In genomic region chr12:117265211-117265610, GRCm38 (mm10) we compare ENCODE assay signal across 26 mouse cellular contexts.
A peak's percentile ranks its signal among the peaks of the same experiment; 100 is the strongest.
DNase-seq lines count a peak whose midpoint lies in the region; ATAC-seq lines count a peak whose summit lies in the region.
"Had no signal": no experiment of that assay in that cellular context is flagged by ENCODE, and none has a peak within 500 bp of the region (broad histone marks: within the 10 kb centered on the region; RNA-seq: fewer than 3 reads in every experiment).

No protein-coding gene starts in this region.

- intact Hi-C loops in gastrocnemius, postnatal 36 days (cut with DNase I), result no loop called here

- no peak for ATAC-seq in hindbrain, embryonic 12.5 days (ENCODE audit: low FRiP score)
- ATAC-seq in hindbrain, embryonic 14.5 days (ENCODE audit: low FRiP score), result no peak
- peak; percentile 36; the same call in 1 of the 2 replicates for ATAC-seq in midbrain, embryonic 12.5 days (ENCODE audit: low FRiP score, low read depth)
- ATAC-seq: activated CD4-positive, CD25-positive, alpha-beta regulatory T cell, adult 4 months; forebrain, postnatal 0 days; inflammation-experienced regulatory T-cells, adult 6 months had no signal

- H3K4me1 ChIP-seq in hindbrain, embryonic 12.5 days, result peaks cover 22% of the 10 kb centered on the region
- peaks cover 16% of the 10 kb centered on the region; the same call in 1 of the 2 replicates for H3K4me1 ChIP-seq in hindbrain, embryonic 14.5 days (replicated peaks; ENCODE audit: control insufficient read depth, insufficient read depth, low read length)
- H3K4me1 ChIP-seq in midbrain, embryonic 12.5 days, result peaks cover 49% of the 10 kb centered on the region
- H3K4me1 ChIP-seq: limb, embryonic 15.5 days; megakaryocyte, embryonic 14.5 days; stomach, embryonic 15.5 days had no signal

- no peaks in the 10 kb centered on the region for H3K9me3 ChIP-seq in hindbrain, embryonic 12.5 days (replicated peaks)
- H3K9me3 ChIP-seq in hindbrain, embryonic 14.5 days (ENCODE audit: control insufficient read depth, low read length), result no peaks in the 10 kb centered on the region
- no peaks in the 10 kb centered on the region for H3K9me3 ChIP-seq in midbrain, embryonic 12.5 days
- H3K9me3 ChIP-seq: limb, embryonic 15.5 days; megakaryocyte, embryonic 14.5 days; neural tube, embryonic 15.5 days; stomach, embryonic 15.5 days had no signal

- peaks cover 5% of the 10 kb centered on the region; the same call in 1 of the 2 replicates for H3K36me3 ChIP-seq in hindbrain, embryonic 12.5 days
- H3K36me3 ChIP-seq in hindbrain, embryonic 14.5 days (replicated peaks; ENCODE audit: control insufficient read depth, insufficient read depth), result no peaks in the 10 kb centered on the region
- H3K36me3 ChIP-seq in midbrain, embryonic 12.5 days, result peaks cover 54% of the 10 kb centered on the region
- H3K36me3 ChIP-seq: limb, embryonic 15.5 days; neural tube, embryonic 15.5 days; stomach, embryonic 15.5 days had no signal

- no peak overlapping the region for H3K4me3 ChIP-seq in hindbrain, embryonic 12.5 days
- H3K4me3 ChIP-seq in hindbrain, embryonic 14.5 days (replicated peaks; ENCODE audit: low read length), result no peak overlapping the region
- no peak overlapping the region for H3K4me3 ChIP-seq in midbrain, embryonic 12.5 days
- H3K4me3 ChIP-seq: left cerebral cortex, adult 2 months; limb, embryonic 15.5 days; megakaryocyte, embryonic 14.5 days; myocyte; neural tube, embryonic 15.5 days; stomach, embryonic 15.5 days had no signal

- H3K27me3 ChIP-seq in hindbrain, embryonic 12.5 days, result no peaks in the 10 kb centered on the region
- no peaks in the 10 kb centered on the region for H3K27me3 ChIP-seq in hindbrain, embryonic 14.5 days (ENCODE audit: control insufficient read depth, insufficient read depth, low read length)
- H3K27me3 ChIP-seq in midbrain, embryonic 12.5 days, result no peaks in the 10 kb centered on the region
- H3K27me3 ChIP-seq: limb, embryonic 15.5 days; megakaryocyte, embryonic 14.5 days; neural tube, embryonic 15.5 days; stomach, embryonic 15.5 days had no signal

- 0 out of 2 replicates have a peak overlapping the region, but pooled peaks have one; percentile 23 for H3K27ac ChIP-seq in hindbrain, embryonic 12.5 days
- H3K27ac ChIP-seq in hindbrain, embryonic 14.5 days, result no peak overlapping the region
- H3K27ac ChIP-seq in midbrain, embryonic 12.5 days (replicated peaks), result peak overlapping the region; percentile 25
- H3K27ac ChIP-seq: left cerebral cortex, adult 2 months; limb, embryonic 15.5 days; liver, embryonic 14.5 days; neural tube, embryonic 15.5 days; stomach, embryonic 15.5 days had no signal

- H3K4me2 ChIP-seq in hindbrain, embryonic 12.5 days (replicated peaks), result no peak overlapping the region
- H3K4me2 ChIP-seq in hindbrain, embryonic 14.5 days (replicated peaks), result no peak overlapping the region
- H3K4me2 ChIP-seq in midbrain, embryonic 12.5 days (replicated peaks), result no peak overlapping the region
- H3K4me2 ChIP-seq: limb, embryonic 15.5 days; lung, embryonic 14.5 days; neural tube, embryonic 15.5 days; stomach, embryonic 15.5 days had no signal

- WGBS in hindbrain, embryonic 12.5 days, result 46% methylated on average over 1 of the region's 1 CpGs
- 59% methylated on average over 1 of the region's 1 CpGs for WGBS in hindbrain, embryonic 14.5 days
- 42% methylated on average over 1 of the region's 1 CpGs for WGBS in midbrain, embryonic 12.5 days

- peak; percentile 56 for DNase-seq in embryo, embryonic 10 days (ENCODE audit: low spot score)
- no peak for DNase-seq in embryo, embryonic 9.5 days (ENCODE audit: extremely low spot score)
- no peak for DNase-seq in hindbrain, embryonic 14.5 days (ENCODE audit: low spot score)
- no peak for DNase-seq in cerebellum, adult 8-10 months
- DNase-seq in gastrocnemius, postnatal 36 days, result no peak
- DNase-seq: adrenal gland, postnatal 10 days; cerebellum, adult 18-20 months; forebrain, postnatal 0 days; gastrocnemius, postnatal 25 days; heart, postnatal 36 days; kidney, adult 18-20 months; kidney, postnatal 4 days; left cerebral cortex, postnatal 4 days; lung, embryonic 14.5 days; thymus, postnatal 25 days had no signal

- no peak overlapping the region for H3K9ac ChIP-seq in hindbrain, embryonic 12.5 days
- no peak overlapping the region for H3K9ac ChIP-seq in hindbrain, embryonic 14.5 days
- no peak overlapping the region for H3K9ac ChIP-seq in midbrain, embryonic 12.5 days (replicated peaks)
- H3K9ac ChIP-seq: forebrain, postnatal 0 days; limb, embryonic 15.5 days; liver, embryonic 14.5 days; lung, embryonic 14.5 days; neural tube, embryonic 15.5 days; stomach, embryonic 15.5 days had no signal
